Mouse (Mus musculus): Measurements from ENCODE around the gene Bnip2. TPM values are rescaled to one million over a fixed set of nuclear protein-coding genes. Genes with fewer than 3 reads are reported as not detected.

The Bnip2 gene
- total and polyA plus RNA-seq, 3 experiments = 54.3 to 104 (median 88.1) TPM

GRCm38 (mm10) chr9:69987579-69987978, 1.7 kb upstream of the Bnip2 start (continued):
- TF ChIP-seq JUND (conservative IDR thresholded peaks at IDR 0.05; ENCODE audit: low read depth, low read length) (peak; percentile 98), ZMIZ1 (IDR thresholded peaks at IDR 0.05; ENCODE audit: low read depth, low read length) (no peak), USF1 (IDR thresholded peaks at IDR 0.05; ENCODE audit: low read depth, low read length) (no peak), TBP (conservative IDR thresholded peaks at IDR 0.05; ENCODE audit: low read depth, low read length) (0 out of 2 replicates have a peak, but pooled peaks have one; percentile 8), SIN3A (IDR thresholded peaks at IDR 0.05; ENCODE audit: low read length) (0 out of 2 replicates have a peak, but pooled peaks have one; percentile 38), SMC3 (IDR thresholded peaks at IDR 0.05; ENCODE audit: low read depth, low read length) (peak; percentile 93), MAFK (IDR thresholded peaks at IDR 0.05; ENCODE audit: insufficient replicate concordance, low read length) (peak; percentile 70), PAX5 (IDR thresholded peaks at IDR 0.05; ENCODE audit: low read length) (no peak), E2F4 (IDR thresholded peaks at IDR 0.05; ENCODE audit: insufficient replicate concordance, low read depth, low read length) (0 out of 2 replicates have a peak, but pooled peaks have one; percentile 66), POLR2AphosphoS2 (IDR thresholded peaks at IDR 0.05; ENCODE audit: low read depth, low read length) (no peak), MAZ (IDR thresholded peaks at IDR 0.05; ENCODE audit: low read depth, low read length) (no peak), ZKSCAN1 (IDR thresholded peaks at IDR 0.05; ENCODE audit: borderline replicate concordance, low read depth, low read length) (no peak), GABPA (IDR thresholded peaks at IDR 0.05; ENCODE audit: insufficient replicate concordance, low read depth, low read length) (no peak), ZC3H11A (IDR thresholded peaks at IDR 0.05; ENCODE audit: low read depth, low read length) (peak; percentile 52)

- Histone ChIP-seq H3K9me3 (replicated peaks; ENCODE audit: low read length) (no peaks in the 10 kb centered on the region), H3K9ac (ENCODE audit: insufficient read depth, low read depth) (peak overlapping the region; percentile 87), H3K36me3 (replicated peaks in 1 of 2; ENCODE audit: control insufficient read depth in 1 of 2, insufficient read depth in 1 of 2, low read length in 1 of 2) (peaks cover 0 to 14% of the 10 kb centered on the region in 2 experiments), H3K4me1 (ENCODE audit: control insufficient read depth in 1 of 2, insufficient read depth in 2 of 2) (peaks cover 6 to 42% of the 10 kb centered on the region in 2 experiments; a peak in 3 of 4 replicates), H3K4me2 (ENCODE audit: insufficient read depth, low read depth, poor library complexity, severe bottlenecking) (peak overlapping the region; percentile 86), H3K27ac (ENCODE audit: insufficient read depth, low read depth) (0 out of 2 replicates have a peak overlapping the region, but pooled peaks have one; percentile 20), H3K4me3 (replicated peaks in 1 of 3; ENCODE audit: low read depth in 2 of 3, low read length in 2 of 3, poor library complexity in 1 of 3) (peak overlapping the region; percentile 30 to 99 (median 94)), H3K27me3 (replicated peaks) (no peaks in the 10 kb centered on the region), H3K79me2 (replicated peaks; ENCODE audit: control insufficient read depth, extremely low read depth, insufficient read depth, poor library complexity, severe bottlenecking) (peaks cover 33% of the 10 kb centered on the region)
- in situ Hi-C loops (cut with MboI; ENCODE audit: low pct_ligation_motif_present, low pct_unique_long_range_greater_than_20kb, low sequenced_read_pairs) (no loop called here), dilution Hi-C loops (cut with MboI; ENCODE audit: extremely low pct_ligation_motif_present, extremely low pct_unique_long_range_greater_than_20kb, low sequenced_read_pairs) (no loop called here)
- peak; percentile 87; the same call in 1 of the 2 replicates for TF ChIP-seq POLR2AphosphoS2 (IDR thresholded peaks at IDR 0.05; ENCODE audit: low read depth, low read length)
- TF ChIP-seq MAX (IDR thresholded peaks at IDR 0.05; ENCODE audit: low read length) = 0 out of 2 replicates have a peak, but pooled peaks have one; percentile 68
- TF ChIP-seq MYC (IDR thresholded peaks at IDR 0.05; ENCODE audit: low read depth, low read length) = 0 out of 2 replicates have a peak, but pooled peaks have one; percentile 19
- peak; percentile 9; the same call in 1 of the 2 replicates for TF ChIP-seq ZMIZ1 (IDR thresholded peaks at IDR 0.05; ENCODE audit: low read depth, low read length)
- no peak for TF ChIP-seq ZNF384 (IDR thresholded peaks at IDR 0.05; ENCODE audit: low read depth, low read length)
- TF ChIP-seq CHD1 (IDR thresholded peaks at IDR 0.05; ENCODE audit: low read depth, low read length) = peak; percentile 80; the same call in 1 of the 2 replicates
- 0 out of 2 replicates have a peak, but pooled peaks have one; percentile 9 for TF ChIP-seq MAZ (IDR thresholded peaks at IDR 0.05; ENCODE audit: low read depth, low read length)
- TF ChIP-seq ZKSCAN1 (IDR thresholded peaks at IDR 0.05; ENCODE audit: borderline replicate concordance, low read depth, low read length) = no peak
- no peak for TF ChIP-seq MEF2A (IDR thresholded peaks at IDR 0.05; ENCODE audit: borderline replicate concordance, low read depth, low read length)
- peak; percentile 30; the same call in 1 of the 2 replicates for TF ChIP-seq MXI1 (IDR thresholded peaks at IDR 0.05; ENCODE audit: low read depth, low read length)
- peak; percentile 44; the same call in 1 of the 2 replicates for TF ChIP-seq SIN3A (IDR thresholded peaks at IDR 0.05; ENCODE audit: low read length)
- DNase-seq (ENCODE audit: extremely low read depth) = no peak
Observed at GRCm38 (mm10) chr9:69988706-69989302, 462 bp upstream of the Bnip2 start.

Measured in CH12.LX (cell line).